Mouse (Mus musculus) liver, adult 2 months (tissue): ENCODE results near the gene Kirrel2. TPM values are rescaled to one million over a fixed set of nuclear protein-coding genes. Genes with fewer than 3 reads are reported as not detected.
"Not testable (repeated sequence)": the region's sequence is repeated elsewhere in the genome, so short reads cannot be mapped to it uniquely, and the experiment has no call there.

Experiments used
- DNase-seq: peaks from one replicate; pipeline ENCODE4 v3.0.0-alpha.2; 2011; ENCODE audit warnings: low read depth, low spot score; ENCODE audit errors: extremely low read depth
- H3K27ac ChIP-seq: fragments of 200-500 bp; replicated peaks from 2 replicates; pipeline ENCODE4 v1.5.1; 2012; ENCODE audit warnings: low read depth, mild to moderate bottlenecking, control low read depth, inconsistent platforms, low read length; ENCODE audit not compliant: insufficient read depth
- H3K27me3 ChIP-seq: fragments of 200-500 bp; 2 replicates; pipeline ENCODE4 v1.6.1; 2012; ENCODE audit warnings: mild to moderate bottlenecking, moderate library complexity, low read length, inconsistent platforms; ENCODE audit not compliant: control insufficient read depth, insufficient read depth
- H3K36me3 ChIP-seq: fragments of 200-500 bp; 2 replicates; pipeline ENCODE4 v1.6.1; 2012; ENCODE audit warnings: low read length, inconsistent platforms; ENCODE audit not compliant: control insufficient read depth, insufficient read depth
- H3K4me1 ChIP-seq: fragments of 200-500 bp; 2 replicates; pipeline ENCODE4 v1.6.1; 2011; ENCODE audit warnings: low read length; ENCODE audit not compliant: control insufficient read depth, insufficient read depth
- H3K4me3 ChIP-seq: fragments of 200-500 bp; 2 replicates; pipeline ENCODE4 v1.5.1; 2011; ENCODE audit warnings: low read depth, mild to moderate bottlenecking, control low read depth, low read length, moderate library complexity; ENCODE audit not compliant: insufficient read depth
- H3K79me2 ChIP-seq: fragments of 200-500 bp; 2 replicates; pipeline ENCODE4 v1.6.1; 2012; ENCODE audit warnings: inconsistent platforms, mild to moderate bottlenecking, low read length, moderate library complexity; ENCODE audit not compliant: control insufficient read depth, insufficient read depth
- H3K9ac ChIP-seq: fragments of 200-500 bp; 2 replicates; pipeline ENCODE4 v1.6.1; 2012; ENCODE audit warnings: low read depth, mild to moderate bottlenecking, control low read depth, inconsistent platforms, low read length
- CTCF ChIP-seq: fragments of 200-500 bp; IDR thresholded peaks from 2 replicates; pipeline ENCODE4 v1.5.1; 2011; ENCODE audit warnings: low read depth, low read length, control low read depth
- POLR2A ChIP-seq: fragments of 200-500 bp; IDR thresholded peaks from 2 replicates; pipeline ENCODE4 v1.6.1; 2011; ENCODE audit warnings: low read length, control low read depth; ENCODE audit not compliant: insufficient read depth; ENCODE audit errors: extremely low read depth
- WGBS: fragments of 180-500 bp; shearing (Covaris S2); methylation state at CpG from one replicate; pipeline ENCODE4 v1.1.7; 2018; 5-methylcytosine and 5-hydroxymethylcytosine counted together
- polyA plus RNA-seq: library from polyadenylated mRNA; depleted of rRNA; stranded (reverse); fragments of >200 nt; gene quantifications from 2 replicates; pipeline ENCODE4 v1.2.3, GENCODE M21; 2012
- total RNA-seq: library from RNA; depleted of rRNA; stranded (reverse); fragments of >200 nt; gene quantifications from 2 replicates; pipeline ENCODE4 v1.2.3, GENCODE M21; 2014

The Kirrel2 gene
- total and polyA plus RNA-seq, 2 experiments, result not detected

GRCm38 (mm10) chr7:30490251-30490956, 32.9 kb upstream of the Kirrel2 start:
- no peak for DNase-seq
- Histone ChIP-seq H3K4me1 (no peaks in the 10 kb centered on the region), H3K79me2 (no peaks in the 10 kb centered on the region; the same call in 1 of the 2 replicates), H3K36me3 (no peaks in the 10 kb centered on the region), H3K4me3 (no peak overlapping the region), H3K27me3 (no peaks in the 10 kb centered on the region), H3K9ac (no peak overlapping the region), H3K27ac (no peak overlapping the region)
- WGBS, result 53% methylated on average over 16 of the region's 16 CpGs
- TF ChIP-seq CTCF, result peak; percentile 45; the same call in 1 of the 2 replicates
- TF ChIP-seq POLR2A, result no peak

- H3K79me2 ChIP-seq, result no peaks in the 10 kb centered on the region
- H3K36me3 ChIP-seq, result no peaks in the 10 kb centered on the region
- no peaks in the 10 kb centered on the region for H3K4me1 ChIP-seq
- no peak overlapping the region for H3K9ac ChIP-seq
- no peak overlapping the region for H3K4me3 ChIP-seq
- H3K27ac ChIP-seq, result no peak overlapping the region
- no peaks in the 10 kb centered on the region; the same call in 1 of the 2 replicates for H3K27me3 ChIP-seq
- no peak for DNase-seq
- WGBS, result 16% methylated on average over 8 of the region's 8 CpGs
- TF ChIP-seq CTCF (no peak), POLR2A (no peak)
These were observed 26.8 kb upstream of the Kirrel2 start for GRCm38 (mm10) chr7:30484250-30484649.

- H3K79me2 ChIP-seq, result no peaks in the 10 kb centered on the region
- no peak for DNase-seq
- H3K36me3 ChIP-seq, result no peaks in the 10 kb centered on the region
- no peak for TF ChIP-seq CTCF
- no peak for TF ChIP-seq POLR2A
- no peak overlapping the region for H3K4me3 ChIP-seq
- no peaks in the 10 kb centered on the region; the same call in 1 of the 2 replicates for H3K27me3 ChIP-seq
- H3K4me1 ChIP-seq, result peaks cover 5% of the 10 kb centered on the region
- 22% methylated on average over 26 of the region's 32 CpGs for WGBS
- no peak overlapping the region for H3K9ac ChIP-seq
- H3K27ac ChIP-seq, result no peak overlapping the region
These were observed 20.2 kb upstream of the Kirrel2 start for GRCm38 (mm10) chr7:30477415-30478381.

- H3K4me1 ChIP-seq, H3K27ac ChIP-seq, DNase-seq, H3K27me3 ChIP-seq, H3K79me2 ChIP-seq, H3K36me3 ChIP-seq, H3K4me3 ChIP-seq, H3K9ac ChIP-seq: not testable (repeated sequence)
- WGBS, result 94% methylated on average over 7 of the region's 7 CpGs
These were observed 18.6 kb upstream of the Kirrel2 start for GRCm38 (mm10) chr7:30476136-30476535.

- Histone ChIP-seq H3K27ac (peak overlapping the region; percentile 68; the same call in 1 of the 2 replicates), H3K9ac (no peak overlapping the region)
- TF ChIP-seq CTCF, result no peak
- TF ChIP-seq POLR2A, result no peak
These were observed 17.5 kb upstream of the Kirrel2 start for GRCm38 (mm10) chr7:30474999-30475398.

More at GRCm38 (mm10) chr7:30474999-30475398, 17.5 kb upstream of the Kirrel2 start:
- peak; percentile 97 for DNase-seq
- Histone ChIP-seq H3K27me3 (no peaks in the 10 kb centered on the region), H3K79me2 (no peaks in the 10 kb centered on the region), H3K4me1 (peaks cover 5% of the 10 kb centered on the region), H3K36me3 (no peaks in the 10 kb centered on the region), H3K4me3 (no peak overlapping the region)
- 26% methylated on average over 4 of the region's 4 CpGs for WGBS
